Mouse (Mus musculus): Measurements from ENCODE around the gene Usp30. TPM values are rescaled to one million over a fixed set of nuclear protein-coding genes. Genes with fewer than 3 reads are reported as not detected.

The Usp30 gene
- polyA plus RNA-seq, 2 experiments = 2.0 to 3.9 TPM

DNA sequence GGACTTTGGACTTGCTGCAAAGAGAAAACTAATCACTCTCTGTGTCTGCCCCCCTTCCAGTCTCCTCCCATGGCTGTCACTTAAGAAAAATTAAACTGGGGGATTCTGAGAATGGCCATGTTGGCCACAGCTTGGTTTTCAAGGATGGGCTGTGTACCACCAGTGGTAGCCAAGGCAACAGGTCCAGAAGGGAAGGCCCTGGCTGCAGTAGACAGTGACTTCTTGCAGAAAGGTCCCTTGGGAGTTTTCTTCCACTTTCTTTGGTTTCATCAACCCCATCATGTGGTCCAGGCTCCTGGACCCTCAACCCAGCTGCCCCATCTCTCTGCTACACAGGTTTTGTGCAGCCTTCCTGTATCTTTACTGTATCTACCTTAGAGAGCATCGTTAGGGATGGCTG is 24.4 kb upstream of the Usp30 start:
- Histone ChIP-seq H3K36me3 (replicated peaks; ENCODE audit: control insufficient read depth, insufficient read depth, low read depth) (no peaks in the 10 kb centered on the region), H3K27ac (no peak overlapping the region), H3K9ac (replicated peaks) (no peak overlapping the region), H3K4me2 (ENCODE audit: low read depth) (no peak overlapping the region), H3K4me3 (ENCODE audit: insufficient read depth in 1 of 2, low read depth in 2 of 2, low read length in 2 of 2) (no peak overlapping the region), H3K4me1 (replicated peaks; ENCODE audit: control insufficient read depth in 2 of 2, insufficient read depth in 2 of 2, low read length in 1 of 2) (peaks cover 5 to 8% of the 10 kb centered on the region in 2 experiments; a peak in 2 of 4 replicates), H3K9me3 (ENCODE audit: control insufficient read depth, low read length) (no peaks in the 10 kb centered on the region), H3K27me3 (ENCODE audit: control insufficient read depth, insufficient read depth, low read length) (no peaks in the 10 kb centered on the region)
- 41% methylated on average over 1 of the region's 1 CpGs for WGBS (ENCODE audit: insufficient replicate concordance)
- no peak for TF ChIP-seq EP300 (IDR thresholded peaks at IDR 0.05; ENCODE audit: low read depth)
- no peak for TF ChIP-seq CTCF (IDR thresholded peaks at IDR 0.05; ENCODE audit: low read depth)
- no peak for DNase-seq (ENCODE audit: low read depth in 3 of 3, low spot score in 3 of 3)
- ATAC-seq (ENCODE audit: insufficient read depth) = no peak

DNA sequence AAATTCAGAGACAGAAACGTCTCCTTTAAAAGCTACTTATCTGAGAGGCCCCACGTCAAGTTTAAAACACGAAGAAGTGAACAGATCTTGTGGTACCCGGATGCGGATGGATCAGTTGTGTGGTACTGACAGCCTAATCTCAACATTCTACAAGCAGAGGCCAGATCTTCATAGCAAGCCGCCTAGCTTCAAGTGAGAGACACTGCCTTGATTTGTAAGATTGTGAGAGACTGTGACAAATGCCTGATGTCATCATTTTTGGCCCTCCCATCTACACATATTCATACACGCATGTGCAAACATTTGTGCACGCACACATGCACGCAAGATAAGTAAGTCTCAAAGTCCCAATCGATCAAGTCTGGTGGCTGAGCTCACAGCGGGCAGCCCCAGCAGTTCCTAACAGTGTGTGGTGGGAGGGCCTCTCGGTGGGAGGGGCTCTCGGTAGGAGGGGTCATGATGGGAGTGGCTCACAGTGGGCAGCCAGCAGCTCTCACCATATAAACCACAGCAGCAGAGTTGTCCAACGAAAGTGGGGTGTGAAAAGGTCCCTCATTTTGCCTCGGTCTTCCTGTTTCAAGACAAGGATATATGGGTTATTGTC is 23.8 kb upstream of the Usp30 start:
- H3K9me3 ChIP-seq (ENCODE audit: control insufficient read depth, low read length) = no peaks in the 10 kb centered on the region
- TF ChIP-seq CTCF (IDR thresholded peaks at IDR 0.05; ENCODE audit: low read depth) (no peak), EP300 (IDR thresholded peaks at IDR 0.05; ENCODE audit: low read depth) (no peak)
- no peaks in the 10 kb centered on the region for H3K36me3 ChIP-seq (replicated peaks; ENCODE audit: control insufficient read depth, insufficient read depth, low read depth)
- H3K4me2 ChIP-seq (ENCODE audit: low read depth) = no peak overlapping the region
- no peaks in the 10 kb centered on the region for H3K27me3 ChIP-seq (ENCODE audit: control insufficient read depth, insufficient read depth, low read length)
- DNase-seq (ENCODE audit: low read depth in 3 of 3, low spot score in 3 of 3) (peak; percentile 15 to 30 (median 16)), ATAC-seq (ENCODE audit: insufficient read depth) (peak; percentile 71)
- no peak overlapping the region for H3K27ac ChIP-seq
- WGBS (ENCODE audit: insufficient replicate concordance) = 11% methylated on average over 15 of the region's 15 CpGs
- H3K4me3 ChIP-seq (ENCODE audit: insufficient read depth in 1 of 2, low read depth in 2 of 2, low read length in 2 of 2) = no peak overlapping the region
- H3K4me1 ChIP-seq (replicated peaks; ENCODE audit: control insufficient read depth in 2 of 2, insufficient read depth in 2 of 2, low read length in 1 of 2) = peaks cover 5 to 8% of the 10 kb centered on the region in 2 experiments; a peak in 2 of 4 replicates
- H3K9ac ChIP-seq (replicated peaks) = no peak overlapping the region

GRCm38 (mm10) chr5:114043800-114044199 is 21.5 kb upstream of the Usp30 start:
- H3K4me3 ChIP-seq (ENCODE audit: insufficient read depth in 1 of 2, low read depth in 2 of 2, low read length in 2 of 2) = no peak overlapping the region
- no peak overlapping the region for H3K27ac ChIP-seq
- no peaks in the 10 kb centered on the region for H3K9me3 ChIP-seq (ENCODE audit: control insufficient read depth, low read length)
- DNase-seq (ENCODE audit: low read depth in 3 of 3, low spot score in 3 of 3) (no peak), ATAC-seq (ENCODE audit: insufficient read depth) (no peak)
- H3K4me2 ChIP-seq (ENCODE audit: low read depth) = no peak overlapping the region
- TF ChIP-seq CTCF (IDR thresholded peaks at IDR 0.05; ENCODE audit: low read depth) (no peak), EP300 (IDR thresholded peaks at IDR 0.05; ENCODE audit: low read depth) (no peak)
- H3K9ac ChIP-seq (replicated peaks) = no peak overlapping the region
- H3K4me1 ChIP-seq (replicated peaks; ENCODE audit: control insufficient read depth in 2 of 2, insufficient read depth in 2 of 2, low read length in 1 of 2) = peaks cover 5 to 8% of the 10 kb centered on the region in 2 experiments; a peak in 2 of 4 replicates
- WGBS (ENCODE audit: insufficient replicate concordance) = 55% methylated on average over 4 of the region's 4 CpGs
- no peaks in the 10 kb centered on the region for H3K27me3 ChIP-seq (ENCODE audit: control insufficient read depth, insufficient read depth, low read length)
- H3K36me3 ChIP-seq (replicated peaks; ENCODE audit: control insufficient read depth, insufficient read depth, low read depth) = no peaks in the 10 kb centered on the region

DNA sequence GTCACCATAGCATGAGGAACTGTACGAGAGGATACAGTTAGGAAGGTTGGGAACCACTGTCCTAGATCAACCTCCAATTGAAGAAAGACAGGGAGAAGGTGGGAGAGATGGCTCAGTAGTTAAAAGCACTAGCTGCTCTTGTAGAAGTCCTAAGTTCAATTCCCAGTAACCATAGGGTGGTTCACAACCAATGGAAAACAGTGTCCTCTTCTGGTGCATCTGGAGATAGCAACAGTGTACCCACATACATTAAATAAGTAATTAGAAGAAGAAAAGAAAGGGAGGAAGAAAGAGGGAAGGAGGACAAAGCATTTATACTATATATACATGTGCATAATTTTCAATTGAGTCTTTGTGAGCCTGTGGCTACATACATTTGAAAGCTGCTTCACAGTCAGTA is 20.1 kb upstream of the Usp30 start:
- Histone ChIP-seq H3K9me3 (ENCODE audit: control insufficient read depth, low read length) (no peaks in the 10 kb centered on the region), H3K27me3 (ENCODE audit: control insufficient read depth, insufficient read depth, low read length) (no peaks in the 10 kb centered on the region), H3K36me3 (replicated peaks; ENCODE audit: control insufficient read depth, insufficient read depth, low read depth) (no peaks in the 10 kb centered on the region), H3K9ac (replicated peaks) (no peak overlapping the region), H3K4me3 (ENCODE audit: insufficient read depth in 1 of 2, low read depth in 2 of 2, low read length in 2 of 2) (no peak overlapping the region), H3K27ac (no peak overlapping the region), H3K4me1 (replicated peaks; ENCODE audit: control insufficient read depth in 2 of 2, insufficient read depth in 2 of 2, low read length in 1 of 2) (peaks cover 5 to 8% of the 10 kb centered on the region in 2 experiments; a peak in 2 of 4 replicates), H3K4me2 (ENCODE audit: low read depth) (no peak overlapping the region)
- TF ChIP-seq CTCF (IDR thresholded peaks at IDR 0.05; ENCODE audit: low read depth) (peak; percentile 63), EP300 (IDR thresholded peaks at IDR 0.05; ENCODE audit: low read depth) (no peak)
- 48% methylated on average over 1 of the region's 1 CpGs for WGBS (ENCODE audit: insufficient replicate concordance)
- DNase-seq (ENCODE audit: low read depth in 3 of 3, low spot score in 3 of 3) (no peak), ATAC-seq (ENCODE audit: insufficient read depth) (no peak)

DNA sequence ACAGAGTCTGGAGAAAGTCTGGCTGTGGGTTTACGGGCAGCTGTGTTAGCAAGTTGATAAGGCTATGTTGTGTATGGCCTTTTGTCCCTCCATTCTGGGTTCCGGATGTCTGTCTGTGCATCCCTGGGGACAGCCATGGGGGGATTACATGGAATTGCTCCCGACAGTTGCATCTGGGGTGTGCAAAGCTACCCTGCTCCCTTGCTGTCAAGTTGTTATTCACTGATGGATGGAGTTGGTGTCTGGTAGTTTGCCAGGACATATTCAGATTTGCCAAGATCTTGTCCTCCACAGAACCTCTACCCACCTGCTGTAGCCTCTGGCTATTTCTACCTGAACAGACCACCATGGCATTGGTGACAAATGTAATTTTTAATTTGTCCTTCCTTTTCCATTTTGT is 19.1 kb upstream of the Usp30 start:
- Histone ChIP-seq H3K27me3 (ENCODE audit: control insufficient read depth, insufficient read depth, low read length) (no peaks in the 10 kb centered on the region), H3K27ac (no peak overlapping the region), H3K4me1 (replicated peaks; ENCODE audit: control insufficient read depth in 2 of 2, insufficient read depth in 2 of 2, low read length in 1 of 2) (peaks cover 5 to 8% of the 10 kb centered on the region in 2 experiments; a peak in 2 of 4 replicates), H3K4me3 (ENCODE audit: insufficient read depth in 1 of 2, low read depth in 2 of 2, low read length in 2 of 2) (no peak overlapping the region), H3K36me3 (replicated peaks; ENCODE audit: control insufficient read depth, insufficient read depth, low read depth) (no peaks in the 10 kb centered on the region), H3K9ac (replicated peaks) (no peak overlapping the region), H3K4me2 (ENCODE audit: low read depth) (no peak overlapping the region), H3K9me3 (ENCODE audit: control insufficient read depth, low read length) (no peaks in the 10 kb centered on the region)
- ATAC-seq (ENCODE audit: insufficient read depth) = no peak
- 20% methylated on average over 3 of the region's 3 CpGs for WGBS (ENCODE audit: insufficient replicate concordance)
- no peak for DNase-seq (ENCODE audit: low read depth in 3 of 3, low spot score in 3 of 3)
- TF ChIP-seq CTCF (IDR thresholded peaks at IDR 0.05; ENCODE audit: low read depth) = no peak
- TF ChIP-seq EP300 (IDR thresholded peaks at IDR 0.05; ENCODE audit: low read depth) = no peak

All from liver, embryonic 14.5 days (tissue).